Mouse (Mus musculus) frontal cortex, adult 2 months (tissue): ENCODE results near the gene Lrrc7. TPM values are rescaled to one million over a fixed set of nuclear protein-coding genes. Genes with fewer than 3 reads are reported as not detected.
A peak's percentile ranks its signal among the peaks of the same experiment; 100 is the strongest.
"Not testable (repeated sequence)": the region's sequence is repeated elsewhere in the genome, so short reads cannot be mapped to it uniquely, and the experiment has no call there.

ENCODE experiments used
- DNase-seq, 2 experiments: peaks; one replicate each; pipeline ENCODE4 v3.0.0; 2022; ENCODE audit warnings: low spot score in 1 of 2; ENCODE audit errors: extremely low spot score in 1 of 2
- polyA plus RNA-seq: library from polyadenylated mRNA; depleted of rRNA; stranded (reverse); fragments of >200 nt; gene quantifications from 2 replicates; pipeline ENCODE4 v1.2.3, GENCODE M21; 2012

The Lrrc7 gene
- polyA plus RNA-seq, 1 experiment, result 19.9 TPM

- DNase-seq, result no peak
Measured at GRCm38 (mm10) chr3:158174880-158175735, 386.9 kb downstream of the Lrrc7 start.

DNA sequence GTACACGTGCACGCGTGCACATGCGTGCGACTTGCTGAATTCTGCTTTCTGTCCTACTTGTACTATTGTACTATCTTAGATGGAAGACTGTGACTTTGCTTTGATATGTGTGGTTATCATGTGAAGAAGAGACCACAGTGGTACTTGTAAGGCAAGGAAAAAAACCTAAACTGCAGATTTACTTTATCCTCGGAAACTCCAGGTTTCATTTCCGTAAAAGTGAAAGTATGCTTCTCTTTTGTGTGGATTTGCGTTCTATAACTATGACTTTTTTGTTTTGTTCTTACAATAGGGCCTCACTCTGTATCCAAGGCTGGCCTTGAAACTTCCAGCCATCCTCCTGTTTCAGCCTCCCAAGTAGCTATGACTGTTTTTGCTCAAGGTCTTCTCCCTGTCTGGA, 392.8 kb downstream of the Lrrc7 start:
- no peak for DNase-seq

- DNase-seq, result peak in 1 of 2 experiments; percentile 43
Measured at GRCm38 (mm10) chr3:158168454-158168853, 393.6 kb downstream of the Lrrc7 start.

- peak in 1 of 2 experiments; percentile 62 for DNase-seq
Measured at GRCm38 (mm10) chr3:158165004-158165403, 397.0 kb downstream of the Lrrc7 start.

GRCm38 (mm10) chr3:158164452-158164851, 397.6 kb downstream of the Lrrc7 start:
- DNase-seq, result no peak

GRCm38 (mm10) chr3:158163127-158163526, 398.9 kb downstream of the Lrrc7 start:
- no peak for DNase-seq

GRCm38 (mm10) chr3:158161924-158162490, 400.0 kb downstream of the Lrrc7 start:
- no peak for DNase-seq

GRCm38 (mm10) chr3:158155515-158156286, 406.3 kb downstream of the Lrrc7 start:
- DNase-seq, result no peak

GRCm38 (mm10) chr3:158154134-158154533, 407.9 kb downstream of the Lrrc7 start:
- DNase-seq, result no peak

- DNase-seq, result no peak
Measured at GRCm38 (mm10) chr3:158148998-158149397, 413.0 kb downstream of the Lrrc7 start.

DNA sequence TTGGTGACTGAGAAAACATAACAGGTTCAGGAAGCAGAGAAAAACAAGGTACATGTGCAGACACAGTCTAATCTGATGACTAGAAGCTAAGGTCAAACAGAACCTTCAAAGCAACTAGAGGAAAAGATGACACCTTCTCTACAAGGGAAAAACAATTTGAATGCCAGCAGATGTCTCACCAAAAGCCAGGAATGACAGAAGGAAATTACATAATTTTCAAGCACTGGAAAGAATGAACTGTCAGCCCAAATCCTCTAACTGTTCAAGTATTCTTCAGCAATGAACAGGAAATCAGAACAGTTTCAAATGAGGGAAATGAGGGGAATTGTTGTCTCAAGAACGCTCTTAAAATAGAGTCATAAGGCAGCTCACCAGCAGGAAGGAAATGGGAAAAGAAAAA, 421.4 kb downstream of the Lrrc7 start:
- peak in 1 of 2 experiments; percentile 39 for DNase-seq

DNA sequence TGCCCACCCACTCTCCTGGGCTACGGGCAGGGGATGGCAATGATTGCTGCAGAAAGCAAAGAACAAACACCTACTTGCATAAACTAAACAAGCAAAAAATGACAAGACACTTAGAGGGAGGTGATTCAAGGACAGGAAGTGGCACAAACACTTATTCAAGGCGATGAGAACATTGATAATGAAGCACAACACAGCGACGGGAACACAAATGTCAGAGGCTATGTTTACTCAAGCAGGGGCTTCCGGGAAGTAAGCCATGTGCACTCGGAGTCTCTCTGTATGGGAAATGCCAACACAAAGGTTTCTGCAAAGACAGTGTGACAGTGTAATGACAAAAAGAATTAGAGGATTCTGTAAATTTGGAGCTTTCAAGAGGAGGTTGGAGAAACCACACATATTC, 424.2 kb downstream of the Lrrc7 start:
- DNase-seq, result no peak

- DNase-seq, result no peak
Measured at GRCm38 (mm10) chr3:158131672-158132071, 430.3 kb downstream of the Lrrc7 start.

DNA sequence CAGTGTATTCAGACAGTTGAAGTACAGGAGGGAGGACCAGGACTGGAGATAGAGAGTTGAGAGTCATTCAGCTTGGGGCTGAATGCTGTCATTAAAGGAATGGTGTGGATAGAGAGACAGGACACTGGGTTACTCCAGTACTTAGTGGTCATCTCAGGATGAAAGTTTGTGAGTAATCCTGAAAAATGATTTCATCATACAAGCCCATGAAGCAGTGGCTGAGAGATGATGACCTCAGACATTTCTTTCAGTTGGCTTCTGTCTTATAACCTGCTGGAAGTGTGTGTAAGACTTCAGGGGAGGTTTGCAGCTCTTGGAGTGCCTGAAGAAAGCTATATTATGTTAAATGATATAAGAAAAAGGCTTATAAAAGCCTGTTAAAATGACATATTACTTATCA, 430.8 kb downstream of the Lrrc7 start:
- DNase-seq, result no peak

DNA sequence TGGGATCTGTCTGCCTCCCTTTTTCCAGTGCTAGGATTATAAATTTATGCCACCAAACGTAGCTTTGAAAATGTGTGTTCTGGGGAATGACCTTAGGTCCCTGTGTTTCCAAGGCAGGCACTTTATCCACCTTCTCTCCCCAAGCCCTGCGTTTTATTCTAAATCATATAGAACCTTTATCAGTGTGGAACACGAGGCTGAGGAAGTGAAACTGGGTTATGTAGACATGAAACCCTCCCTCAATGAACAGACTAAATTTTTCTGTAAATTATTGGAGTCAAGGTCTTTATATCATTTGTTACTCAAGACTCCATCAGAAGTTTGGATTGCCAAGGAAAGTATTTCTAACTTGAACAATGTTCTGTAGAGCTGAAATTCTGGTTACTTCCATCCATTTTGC, 439.1 kb downstream of the Lrrc7 start:
- no peak for DNase-seq

DNA sequence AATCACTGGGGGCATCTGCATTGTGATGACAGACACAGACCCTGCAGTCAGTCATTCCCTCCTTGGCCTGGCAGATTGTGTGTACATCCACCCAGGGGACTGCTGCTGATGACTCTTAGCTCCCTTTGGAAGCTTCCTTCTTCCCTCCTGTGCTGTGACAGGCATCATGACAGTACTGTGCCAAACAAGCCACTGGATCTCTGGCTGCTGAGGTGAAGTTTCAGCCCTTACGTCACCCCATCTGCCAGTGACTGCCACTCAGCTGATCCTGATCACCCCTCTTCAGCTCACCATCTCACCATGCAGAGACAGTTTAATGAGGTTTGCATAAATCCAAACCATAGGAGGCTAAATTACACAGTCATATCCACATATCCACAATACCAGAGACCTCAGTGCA, 456.8 kb downstream of the Lrrc7 start:
- no peak for DNase-seq

DNA sequence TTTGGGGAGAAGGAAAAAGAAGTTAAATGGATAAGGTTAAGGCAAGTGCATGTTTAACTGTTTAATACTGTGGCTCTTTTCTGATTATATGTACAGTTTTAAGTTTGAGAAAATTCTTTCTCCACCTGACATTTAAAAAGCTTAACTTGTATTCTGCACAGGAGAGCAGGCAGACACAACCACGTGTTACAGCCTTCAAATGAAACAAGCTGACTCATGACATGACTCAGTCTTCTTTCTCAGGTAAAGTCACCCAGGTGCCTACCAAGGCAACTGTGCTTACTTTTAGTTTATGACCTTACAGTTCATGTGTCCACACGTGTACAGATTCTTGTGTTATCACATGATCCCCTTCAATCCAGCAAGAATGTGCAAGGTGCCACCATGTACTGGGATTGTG, 458.6 kb downstream of the Lrrc7 start:
- DNase-seq, result no peak

DNA sequence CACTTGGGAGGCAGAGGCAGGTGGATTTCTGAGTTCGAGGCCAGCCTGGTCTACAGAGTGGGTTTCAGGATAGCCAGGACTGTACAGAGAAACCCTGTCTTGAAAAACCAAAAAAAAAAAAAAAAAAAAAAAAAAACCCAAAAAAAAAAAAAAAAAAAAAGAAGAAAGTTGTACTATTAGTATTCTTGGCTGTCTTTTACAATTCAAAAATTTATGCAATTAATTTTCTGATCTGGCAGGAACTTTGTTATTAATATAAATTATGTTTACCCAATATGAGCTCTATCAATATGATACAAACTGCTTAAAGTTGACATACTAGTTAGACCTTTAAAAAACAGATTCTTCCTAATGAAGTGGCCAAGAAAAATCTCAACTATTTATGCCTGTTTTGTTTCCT, 459.5 kb downstream of the Lrrc7 start:
- DNase-seq, result not testable (repeated sequence)

GRCm38 (mm10) chr3:158102043-158102442, 460.0 kb downstream of the Lrrc7 start:
- DNase-seq, result not testable (repeated sequence)

DNA sequence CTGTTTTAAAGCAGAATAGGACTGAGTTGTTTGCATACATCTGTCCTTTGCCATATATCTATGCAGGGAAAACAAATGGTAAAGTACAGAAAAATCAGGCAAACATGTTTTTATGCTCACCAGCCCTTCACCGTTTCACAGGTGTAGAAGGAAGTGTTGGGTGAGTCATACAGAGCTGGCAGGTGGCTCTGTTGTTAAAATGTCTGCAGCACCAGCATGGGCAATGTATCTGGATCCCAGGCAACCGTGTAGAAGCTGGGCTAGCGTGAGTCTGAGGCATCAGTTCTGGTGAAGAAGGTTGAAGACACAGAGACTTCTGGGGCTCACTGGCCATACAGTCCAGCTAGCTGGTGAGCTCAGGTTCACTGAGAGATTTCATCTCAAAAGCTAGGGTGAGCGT, 468.1 kb downstream of the Lrrc7 start:
- no peak for DNase-seq

DNA sequence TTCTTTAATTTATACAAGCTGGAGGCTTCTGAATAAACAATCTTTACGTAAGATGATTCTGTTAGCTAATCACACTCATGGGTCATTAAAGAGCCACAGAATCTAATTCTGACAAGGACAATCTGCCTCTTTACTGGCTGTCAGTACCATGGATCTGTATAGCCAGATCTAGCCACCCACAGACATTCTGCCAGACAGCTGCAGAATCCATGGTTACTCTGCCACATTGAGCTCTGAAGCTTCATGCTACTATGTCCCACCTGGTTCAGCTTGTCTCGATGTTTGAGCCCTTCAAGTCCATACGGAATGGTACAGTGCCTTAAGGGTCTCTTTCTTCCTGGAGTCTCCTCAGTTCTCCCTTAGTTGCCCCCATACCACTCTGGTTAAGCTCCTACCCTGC, 470.4 kb downstream of the Lrrc7 start:
- DNase-seq, result peak in 1 of 2 experiments; percentile 47
